Mouse (Mus musculus) cortical plate, adult 2 months (tissue): ENCODE data around the gene Armc3.

Experiments
- CTCF ChIP-seq: fragments of 200-500 bp; IDR thresholded peaks from 2 replicates; pipeline ENCODE4 v1.5.1; 2011; ENCODE audit warnings: mild to moderate bottlenecking, control low read depth, low read length; ENCODE audit not compliant: insufficient read depth; ENCODE audit errors: extremely low read depth
- POLR2A ChIP-seq: fragments of 200-500 bp; IDR thresholded peaks from 2 replicates; pipeline ENCODE4 v1.6.1; 2011; ENCODE audit warnings: mild to moderate bottlenecking, low read length, control low read depth; ENCODE audit not compliant: insufficient read depth; ENCODE audit errors: extremely low read depth

DNA sequence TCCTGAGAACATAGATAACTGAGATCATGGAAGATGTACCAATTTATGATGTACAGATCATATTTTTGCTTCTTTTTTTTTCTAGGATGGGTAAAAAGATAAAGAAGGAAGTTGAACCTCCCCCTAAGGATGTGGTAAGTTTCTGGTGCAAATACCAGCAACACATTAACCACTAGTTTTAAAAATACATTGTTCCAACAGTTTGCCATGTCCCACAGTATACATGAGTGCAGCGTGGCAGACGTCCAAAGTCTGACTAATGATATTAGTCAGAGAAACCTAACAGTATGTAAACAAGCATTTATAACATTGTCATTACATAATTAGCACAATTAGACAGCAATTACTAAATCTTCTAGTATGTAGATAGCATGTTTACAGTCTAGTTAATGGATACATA is 2.6 kb downstream of the Armc3 start:
- TF ChIP-seq CTCF: no peak
- TF ChIP-seq POLR2A: no peak
